Mouse (Mus musculus) embryonic facial prominence, embryonic 15.5 days (tissue): Measurements from ENCODE around the gene C5ar2. TPM values are rescaled to one million over a fixed set of nuclear protein-coding genes. Genes with fewer than 3 reads are reported as not detected.
A peak's percentile ranks its signal among the peaks of the same experiment; 100 is the strongest.

Source experiments
- ATAC-seq: fragments of 200-750 bp; cut with Nextera tagmentation; 2 replicates; pipeline ENCODE4 v1.8.0; 2017; ENCODE audit warnings: low read depth, moderate TSS enrichment; ENCODE audit not compliant: insufficient number of reproducible peaks, low FRiP score, low TSS enrichment
- H3K27ac ChIP-seq: fragments of 300-500 bp; sonication (generic); replicated peaks from 2 replicates; pipeline ENCODE4 v1.5.1; 2015; ENCODE audit warnings: mild to moderate bottlenecking, inconsistent platforms
- H3K27me3 ChIP-seq: fragments of 300-500 bp; sonication (generic); 2 replicates; pipeline ENCODE4 v1.6.1; 2015; ENCODE audit warnings: inconsistent platforms
- H3K36me3 ChIP-seq: fragments of 300-500 bp; sonication (generic); 2 replicates; pipeline ENCODE4 v1.6.1; 2015; ENCODE audit warnings: mild to moderate bottlenecking, inconsistent platforms
- H3K4me1 ChIP-seq: fragments of 300-500 bp; sonication (generic); 2 replicates; pipeline ENCODE4 v1.6.1; 2015; ENCODE audit warnings: inconsistent platforms
- H3K4me2 ChIP-seq: fragments of 300-500 bp; sonication (generic); replicated peaks from 2 replicates; pipeline ENCODE4 v1.6.1; 2015; ENCODE audit warnings: mild to moderate bottlenecking, inconsistent platforms
- H3K4me3 ChIP-seq: fragments of 300-500 bp; sonication (generic); replicated peaks from 2 replicates; pipeline ENCODE4 v1.5.1; 2015; ENCODE audit warnings: mild to moderate bottlenecking, inconsistent platforms
- H3K9ac ChIP-seq: fragments of 300-500 bp; sonication (generic); 2 replicates; pipeline ENCODE4 v1.6.1; 2015; ENCODE audit warnings: inconsistent platforms
- H3K9me3 ChIP-seq: fragments of 300-500 bp; sonication (generic); replicated peaks from 2 replicates; pipeline ENCODE4 v1.6.1; 2016; ENCODE audit warnings: inconsistent platforms
- WGBS: fragments of 180-500 bp; shearing (Covaris S2); methylation state at CpG from one replicate; pipeline ENCODE4 v1.1.7; 2015; 5-methylcytosine and 5-hydroxymethylcytosine counted together
- polyA plus RNA-seq: library from polyadenylated mRNA; unstranded; fragments of >200 nt; fragmentation: Nextera tagmentation; extraction: Ambion mirVana; gene quantifications from 2 replicates; pipeline ENCODE4 v1.2.1, GENCODE M21; 2015

The C5ar2 gene
- polyA plus RNA-seq, 1 experiment from 2014 or later, result 0.35 TPM

GRCm38 (mm10) chr7:16213196-16213595, 30.8 kb downstream of the C5ar2 start:
- Histone ChIP-seq H3K9me3 (no peaks in the 10 kb centered on the region), H3K4me3 (no peak overlapping the region), H3K27ac (no peak overlapping the region), H3K9ac (no peak overlapping the region), H3K4me1 (no peaks in the 10 kb centered on the region), H3K4me2 (no peak overlapping the region), H3K36me3 (peaks cover 79% of the 10 kb centered on the region), H3K27me3 (no peaks in the 10 kb centered on the region)
- no peak for ATAC-seq
- WGBS, result 88% methylated on average over 6 of the region's 6 CpGs

DNA sequence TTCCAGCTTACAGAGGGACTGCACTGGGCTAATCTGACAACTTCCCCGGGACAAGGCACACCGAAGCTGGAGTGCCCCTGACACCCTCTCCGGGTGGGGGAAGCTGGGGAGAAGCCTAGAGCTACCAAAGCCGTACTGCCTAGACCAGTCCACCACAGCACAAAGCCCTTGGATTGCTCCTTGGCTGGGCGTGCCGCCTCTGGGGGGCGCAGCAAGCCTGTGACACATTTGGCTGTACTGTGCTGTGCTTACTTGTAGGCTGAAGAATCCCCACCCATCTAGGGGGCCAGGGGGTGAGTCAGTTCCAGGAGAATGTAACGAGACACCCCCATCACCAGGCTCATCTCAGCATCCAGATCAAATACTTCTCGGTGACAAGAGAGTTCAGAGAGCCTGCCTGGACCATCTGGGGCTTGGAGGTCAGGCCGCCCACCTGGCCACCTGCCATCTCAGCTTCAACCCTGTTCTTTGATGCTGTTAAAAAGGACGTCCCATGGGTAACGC, 33.0 kb downstream of the C5ar2 start:
- H3K36me3 ChIP-seq, result peaks cover 65% of the 10 kb centered on the region
- H3K4me2 ChIP-seq, result no peak overlapping the region
- no peaks in the 10 kb centered on the region for H3K9me3 ChIP-seq
- 67% methylated on average over 12 of the region's 12 CpGs for WGBS
- H3K27me3 ChIP-seq, result no peaks in the 10 kb centered on the region
- no peak overlapping the region for H3K4me3 ChIP-seq
- no peak overlapping the region for H3K9ac ChIP-seq
- H3K4me1 ChIP-seq, result no peaks in the 10 kb centered on the region
- H3K27ac ChIP-seq, result no peak overlapping the region
- ATAC-seq, result peak; percentile 27; the same call in 1 of the 2 replicates

DNA sequence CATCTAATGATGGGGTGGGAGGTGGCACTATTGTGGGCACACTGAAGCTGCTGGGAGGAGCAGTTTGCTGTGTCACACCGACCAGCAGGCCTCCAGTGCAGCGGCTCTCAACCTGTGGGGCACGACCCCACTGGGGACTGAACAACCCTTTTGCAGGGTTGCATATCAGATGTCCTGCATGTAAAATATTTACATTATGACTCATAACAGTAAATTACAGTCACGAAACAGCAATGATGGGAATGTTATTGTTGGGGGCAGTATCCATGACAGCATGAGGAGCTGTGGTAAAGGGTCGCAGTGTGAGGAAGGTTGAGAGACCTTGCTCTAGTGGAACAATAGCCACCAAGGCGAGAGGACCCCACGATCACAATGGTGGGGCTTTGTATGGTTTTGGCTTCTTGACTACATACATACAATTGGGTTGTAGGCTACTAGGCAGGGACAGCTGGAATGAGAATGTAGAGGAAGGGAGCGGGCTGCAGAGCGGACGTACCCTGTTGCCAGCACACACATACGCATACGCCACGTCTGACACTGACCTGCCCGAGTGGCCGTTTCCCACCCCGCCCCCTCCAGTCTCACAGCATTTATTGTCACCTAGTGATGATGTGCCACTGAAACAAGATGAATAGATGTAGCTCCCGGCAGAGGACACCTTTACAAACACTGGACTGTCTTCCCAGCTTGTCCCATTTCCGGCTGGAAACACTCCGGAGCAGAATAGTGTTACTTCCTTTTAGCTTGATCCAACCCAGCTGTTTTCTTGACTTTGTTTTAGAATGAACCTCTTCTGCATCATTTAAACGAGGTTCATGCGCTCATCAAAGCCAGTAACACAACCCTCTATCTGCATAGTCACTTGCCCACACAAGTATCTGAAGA, 34.9 kb downstream of the C5ar2 start:
- ATAC-seq, result no peak
- Histone ChIP-seq H3K27ac (no peak overlapping the region), H3K36me3 (peaks cover 59% of the 10 kb centered on the region), H3K4me2 (no peak overlapping the region), H3K4me3 (no peak overlapping the region), H3K9ac (no peak overlapping the region), H3K27me3 (no peaks in the 10 kb centered on the region), H3K9me3 (no peaks in the 10 kb centered on the region), H3K4me1 (no peaks in the 10 kb centered on the region)
- 78% methylated on average over 21 of the region's 21 CpGs for WGBS

DNA sequence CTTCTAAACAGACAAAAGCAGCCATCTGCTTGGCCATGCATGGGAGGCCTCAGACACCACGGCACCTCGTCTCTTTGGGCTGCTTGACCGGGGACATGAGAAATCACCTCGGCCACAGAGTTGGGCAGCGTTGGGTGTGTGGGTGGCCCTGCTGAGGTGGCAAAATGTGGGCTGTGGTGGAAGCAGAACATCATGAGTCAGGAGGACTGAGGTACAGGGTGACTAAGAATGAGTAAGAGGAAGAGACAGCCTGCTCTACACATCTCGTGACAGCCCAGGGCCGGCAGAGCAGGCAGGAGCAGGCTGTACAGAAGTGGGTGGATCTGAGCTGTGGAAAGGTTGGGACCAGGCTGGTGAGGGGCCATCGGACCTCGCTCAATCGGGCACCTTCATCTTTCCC, 36.5 kb downstream of the C5ar2 start:
- no peaks in the 10 kb centered on the region for H3K4me1 ChIP-seq
- no peak overlapping the region for H3K9ac ChIP-seq
- H3K27ac ChIP-seq, result no peak overlapping the region
- H3K9me3 ChIP-seq, result no peaks in the 10 kb centered on the region
- no peak for ATAC-seq
- no peak overlapping the region for H3K4me3 ChIP-seq
- no peaks in the 10 kb centered on the region for H3K27me3 ChIP-seq
- H3K4me2 ChIP-seq, result no peak overlapping the region
- WGBS, result 80% methylated on average over 10 of the region's 10 CpGs
- H3K36me3 ChIP-seq, result peaks cover 59% of the 10 kb centered on the region

DNA sequence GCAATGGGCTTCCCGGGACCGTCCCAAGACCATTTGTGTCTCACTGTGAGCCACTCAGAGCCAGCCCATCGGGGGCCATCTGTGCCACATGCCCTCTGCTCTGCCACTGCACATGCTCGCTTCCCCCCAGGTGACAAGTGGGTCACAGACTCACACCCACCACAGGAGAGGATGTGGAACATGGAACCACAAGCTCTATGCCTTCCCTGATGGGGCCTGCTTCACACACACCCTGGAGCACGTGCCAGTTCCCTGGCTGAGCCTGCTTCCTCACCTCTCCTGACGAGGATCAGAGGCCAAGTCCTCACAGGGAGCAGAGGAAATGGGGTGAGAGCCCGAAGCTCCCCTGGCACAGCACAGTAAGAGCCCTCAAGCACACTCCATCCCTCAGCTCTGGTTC, 36.9 kb downstream of the C5ar2 start:
- no peak overlapping the region; the same call in 1 of the 2 replicates for H3K27ac ChIP-seq
- no peaks in the 10 kb centered on the region for H3K27me3 ChIP-seq
- H3K4me3 ChIP-seq, result no peak overlapping the region
- no peaks in the 10 kb centered on the region for H3K4me1 ChIP-seq
- no peak overlapping the region for H3K4me2 ChIP-seq
- WGBS, result 83% methylated on average over 7 of the region's 7 CpGs
- peaks cover 61% of the 10 kb centered on the region for H3K36me3 ChIP-seq
- no peak for ATAC-seq
- H3K9me3 ChIP-seq, result no peaks in the 10 kb centered on the region
- H3K9ac ChIP-seq, result no peak overlapping the region

GRCm38 (mm10) chr7:16204791-16205190, 39.2 kb downstream of the C5ar2 start:
- 70% methylated on average over 9 of the region's 9 CpGs for WGBS
- Histone ChIP-seq H3K27me3 (no peaks in the 10 kb centered on the region), H3K27ac (no peak overlapping the region), H3K4me2 (no peak overlapping the region), H3K9ac (no peak overlapping the region), H3K4me3 (no peak overlapping the region), H3K9me3 (no peaks in the 10 kb centered on the region), H3K36me3 (peaks cover 61% of the 10 kb centered on the region), H3K4me1 (no peaks in the 10 kb centered on the region)
- no peak for ATAC-seq

- H3K36me3 ChIP-seq, result peaks cover 64% of the 10 kb centered on the region
Observed at GRCm38 (mm10) chr7:16203505-16203903, 40.5 kb downstream of the C5ar2 start.

GRCm38 (mm10) chr7:16202756-16203504, 41.0 kb downstream of the C5ar2 start:
- H3K9me3 ChIP-seq, result no peaks in the 10 kb centered on the region
- H3K27me3 ChIP-seq, result no peaks in the 10 kb centered on the region
- no peaks in the 10 kb centered on the region for H3K4me1 ChIP-seq
- ATAC-seq, result no peak
- no peak overlapping the region for H3K27ac ChIP-seq
- no peak overlapping the region for H3K4me3 ChIP-seq
- H3K36me3 ChIP-seq, result peaks cover 67% of the 10 kb centered on the region
- no peak overlapping the region for H3K4me2 ChIP-seq
- no peak overlapping the region for H3K9ac ChIP-seq
- WGBS, result 80% methylated on average over 15 of the region's 15 CpGs

More at GRCm38 (mm10) chr7:16203505-16203903, 40.5 kb downstream of the C5ar2 start:
- ATAC-seq, result no peak
- Histone ChIP-seq H3K27ac (no peak overlapping the region), H3K9me3 (no peaks in the 10 kb centered on the region), H3K4me2 (no peak overlapping the region), H3K4me1 (no peaks in the 10 kb centered on the region), H3K27me3 (no peaks in the 10 kb centered on the region), H3K9ac (no peak overlapping the region), H3K4me3 (no peak overlapping the region)
- WGBS, result 86% methylated on average over 13 of the region's 13 CpGs

DNA sequence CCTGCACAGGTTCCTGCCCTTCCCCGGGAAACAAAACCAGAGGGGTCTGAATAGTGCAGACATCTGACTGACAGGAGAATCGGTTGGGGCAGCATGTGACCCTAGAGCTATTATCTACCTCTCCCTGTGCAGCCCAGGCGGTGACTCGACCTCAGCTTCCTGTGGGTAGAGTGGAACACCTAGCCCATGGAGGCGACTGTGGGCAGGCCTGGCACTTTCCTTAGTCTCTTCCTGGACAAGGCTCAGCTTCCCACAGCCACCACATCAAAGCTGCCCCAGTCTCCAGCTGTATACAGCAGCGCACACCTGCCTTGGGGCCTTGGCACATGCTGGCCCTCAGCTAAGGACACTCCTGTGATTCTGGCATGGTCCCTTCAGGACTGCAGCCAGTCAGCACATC, 42.8 kb downstream of the C5ar2 start:
- Histone ChIP-seq H3K4me3 (no peak overlapping the region), H3K9me3 (no peaks in the 10 kb centered on the region), H3K27ac (no peak overlapping the region), H3K36me3 (peaks cover 84% of the 10 kb centered on the region), H3K9ac (no peak overlapping the region), H3K4me1 (no peaks in the 10 kb centered on the region), H3K27me3 (no peaks in the 10 kb centered on the region), H3K4me2 (no peak overlapping the region)
- 73% methylated on average over 6 of the region's 6 CpGs for WGBS
- no peak for ATAC-seq

DNA sequence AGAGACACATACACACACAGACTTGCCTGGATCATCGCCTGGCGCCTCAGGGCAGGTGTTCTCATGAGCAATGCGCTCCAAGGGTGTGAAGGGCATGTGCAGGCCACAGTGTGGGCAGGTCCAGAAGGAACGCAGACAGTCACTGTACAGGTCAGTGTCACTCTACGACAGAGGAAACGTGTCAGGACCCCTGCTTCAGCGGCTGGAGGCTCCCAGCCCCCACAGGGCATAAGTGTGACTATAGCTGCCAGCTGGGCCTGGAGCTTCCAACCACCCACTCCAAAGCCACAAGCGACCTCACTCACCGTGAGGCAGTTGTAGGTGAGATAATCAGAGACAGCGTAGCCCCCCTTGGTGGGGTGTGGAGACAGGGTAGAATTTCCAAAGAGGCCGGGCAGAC, 45.4 kb downstream of the C5ar2 start:
- Histone ChIP-seq H3K9me3 (no peaks in the 10 kb centered on the region), H3K27ac (no peak overlapping the region), H3K9ac (no peak overlapping the region), H3K4me2 (no peak overlapping the region), H3K4me1 (no peaks in the 10 kb centered on the region), H3K27me3 (no peaks in the 10 kb centered on the region), H3K4me3 (no peak overlapping the region), H3K36me3 (peaks cover 76% of the 10 kb centered on the region)
- WGBS, result 76% methylated on average over 11 of the region's 11 CpGs
- ATAC-seq, result no peak

- no peak overlapping the region for H3K4me2 ChIP-seq
- H3K27me3 ChIP-seq, result no peaks in the 10 kb centered on the region
- H3K9me3 ChIP-seq, result no peaks in the 10 kb centered on the region
- H3K36me3 ChIP-seq, result peaks cover 63% of the 10 kb centered on the region
- ATAC-seq, result no peak
- no peak overlapping the region for H3K4me3 ChIP-seq
- 82% methylated on average over 5 of the region's 5 CpGs for WGBS
- no peaks in the 10 kb centered on the region for H3K4me1 ChIP-seq
- H3K9ac ChIP-seq, result no peak overlapping the region
- H3K27ac ChIP-seq, result no peak overlapping the region
Observed at GRCm38 (mm10) chr7:16197166-16197565, 46.8 kb downstream of the C5ar2 start.
